Mouse (Mus musculus) right cerebral cortex, postnatal 14 days (tissue): ENCODE measurements around the gene Slc39a9.

Source experiments
- DNase-seq: peaks from one replicate; pipeline ENCODE4 v3.0.0; 2022

Gene Slc39a9

GRCm38 (mm10) chr12:80721458-80721857 lies 77.8 kb downstream of the Slc39a9 start:
- DNase-seq, result no peak

GRCm38 (mm10) chr12:80724853-80725559 lies 81.3 kb downstream of the Slc39a9 start:
- peak; percentile 90 for DNase-seq

- no peak for DNase-seq
These were observed 84.5 kb downstream of the Slc39a9 start for GRCm38 (mm10) chr12:80728207-80728606.

GRCm38 (mm10) chr12:80728814-80729213 lies 85.1 kb downstream of the Slc39a9 start:
- DNase-seq, result no peak

- DNase-seq, result peak; percentile 45
These were observed 86.3 kb downstream of the Slc39a9 start for GRCm38 (mm10) chr12:80729758-80730530.

- peak; percentile 69 for DNase-seq
These were observed 86.9 kb downstream of the Slc39a9 start for GRCm38 (mm10) chr12:80730567-80730966.
